Mouse (Mus musculus): Measurements from ENCODE around the gene Ndufs2.

GRCm38 (mm10) chr1:171246709-171247452, 4.3 kb downstream of the Ndufs2 start:
- peak; percentile 88 for TF ChIP-seq CTCF (IDR thresholded peaks at IDR 0.05; ENCODE audit: low read depth, low read length)
- TF ChIP-seq POLR2A (IDR thresholded peaks at IDR 0.05; ENCODE audit: extremely low read depth, insufficient read depth, low read length), result peak; percentile 75

Data from liver, adult 2 months (tissue).